Mouse (Mus musculus): ENCODE results near the gene Greb1.
"Not testable (repeated sequence)": the region's sequence is repeated elsewhere in the genome, so short reads cannot be mapped to it uniquely, and the experiment has no call there.

The Greb1 gene

DNA sequence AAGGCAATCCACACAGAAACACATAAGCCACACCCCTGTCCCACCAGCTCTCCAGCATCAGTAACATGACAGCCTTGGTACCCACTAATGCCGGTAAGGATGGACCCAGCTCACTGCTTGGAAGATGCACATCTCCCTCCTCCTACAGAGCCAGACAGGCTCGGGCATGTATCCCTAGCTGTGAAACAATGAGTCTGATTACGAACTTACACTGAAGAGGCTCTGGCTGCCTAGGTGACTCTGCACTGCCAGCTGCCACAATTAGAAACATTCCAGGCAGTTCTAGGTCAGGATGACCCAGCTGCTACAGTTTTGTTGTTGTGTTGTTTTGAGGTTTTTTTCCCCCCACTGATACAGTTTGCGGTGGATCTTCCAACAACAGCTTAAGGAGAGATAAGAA lies 40.4 kb downstream of the Greb1 start:
- no peak for DNase-seq

DNA sequence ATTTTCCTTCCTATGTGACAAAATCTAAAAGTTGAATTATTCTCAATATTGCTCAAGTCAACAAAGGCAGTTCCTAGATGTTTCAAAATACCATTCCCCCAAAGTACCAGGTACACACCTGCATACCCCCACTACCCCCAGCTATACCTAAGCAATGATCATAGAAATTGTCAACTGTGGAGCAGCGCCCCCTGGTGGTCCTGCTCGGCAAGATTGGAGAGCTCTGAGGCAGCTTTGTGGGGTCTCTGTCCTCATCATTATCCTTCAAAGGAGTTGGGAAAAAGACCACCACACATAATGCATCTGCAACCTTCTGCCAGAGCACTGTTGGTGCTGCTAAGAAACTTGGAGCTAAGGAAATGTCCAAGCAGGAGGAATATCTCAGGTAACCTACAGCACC lies 46.4 kb downstream of the Greb1 start:
- peak; percentile 49 to 73 for DNase-seq

DNA sequence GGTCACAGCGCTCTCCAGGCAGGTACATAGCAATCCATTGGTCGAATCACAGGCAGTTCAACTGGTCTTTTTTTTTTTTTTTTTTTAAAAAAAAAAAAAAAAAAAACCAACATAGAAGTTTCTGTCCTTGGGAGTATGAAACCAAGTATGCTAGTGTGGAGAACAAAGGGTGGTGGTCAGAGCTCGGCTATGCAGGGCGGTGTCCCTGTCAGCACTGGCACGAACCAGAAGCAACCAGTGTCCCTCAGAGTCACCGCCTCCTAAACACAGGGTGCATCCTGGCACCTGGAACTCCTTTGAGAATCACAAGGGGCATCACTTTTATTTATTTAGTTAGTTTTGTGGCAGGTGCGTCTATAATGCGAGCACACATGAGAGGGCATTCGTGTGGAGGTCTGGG lies 47.1 kb downstream of the Greb1 start:
- DNase-seq: no peak

DNA sequence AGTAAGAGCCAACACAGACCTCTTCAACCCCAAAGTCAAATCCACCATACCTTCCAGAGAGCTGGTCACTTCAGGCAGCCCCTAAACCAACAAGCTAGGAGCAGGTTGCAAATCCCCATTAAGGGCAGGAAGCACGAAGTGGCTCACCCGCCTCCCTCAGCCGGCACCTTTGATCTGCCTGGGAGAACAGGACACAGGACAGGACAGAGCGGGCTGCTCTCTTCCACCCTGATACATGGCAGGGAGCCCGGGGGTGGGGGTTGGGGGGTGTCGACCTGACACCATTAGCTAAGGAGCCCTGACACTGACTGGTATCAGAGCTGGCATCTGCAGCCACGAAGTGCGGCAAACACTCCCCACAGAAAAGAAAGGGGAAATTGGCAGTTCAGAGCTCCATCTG lies 47.6 kb downstream of the Greb1 start:
- DNase-seq: peak in 1 of 2 experiments; percentile 47

DNA sequence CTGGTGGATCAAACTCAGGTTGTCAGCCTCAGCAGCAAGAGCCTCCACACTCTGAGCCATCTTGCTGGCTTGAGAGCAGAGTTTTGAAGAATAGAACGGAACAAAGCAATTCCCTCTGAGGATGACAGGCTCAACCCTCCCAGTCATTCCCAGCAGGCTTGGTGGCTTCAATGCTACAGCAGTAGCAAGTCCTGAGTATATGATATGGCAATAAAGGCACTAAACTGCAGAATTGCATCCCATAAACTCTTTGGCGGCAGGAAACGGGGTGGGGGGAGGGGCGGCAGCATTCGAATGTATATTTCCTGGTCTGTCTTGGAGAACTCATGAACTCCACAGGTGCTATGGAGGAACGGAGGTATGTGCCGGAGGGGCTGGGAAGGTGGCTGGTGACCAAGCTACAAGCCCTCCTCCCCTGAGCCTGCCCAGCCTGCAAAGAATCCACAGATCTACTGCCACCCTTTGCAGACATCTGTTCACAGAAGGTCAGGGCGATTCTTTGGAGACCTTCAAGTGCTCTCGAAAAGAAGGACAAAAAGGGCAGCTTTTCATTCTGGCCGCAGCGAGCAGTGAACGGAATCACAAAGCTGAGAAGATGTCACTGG lies 48.3 kb downstream of the Greb1 start:
- DNase-seq: no peak

DNA sequence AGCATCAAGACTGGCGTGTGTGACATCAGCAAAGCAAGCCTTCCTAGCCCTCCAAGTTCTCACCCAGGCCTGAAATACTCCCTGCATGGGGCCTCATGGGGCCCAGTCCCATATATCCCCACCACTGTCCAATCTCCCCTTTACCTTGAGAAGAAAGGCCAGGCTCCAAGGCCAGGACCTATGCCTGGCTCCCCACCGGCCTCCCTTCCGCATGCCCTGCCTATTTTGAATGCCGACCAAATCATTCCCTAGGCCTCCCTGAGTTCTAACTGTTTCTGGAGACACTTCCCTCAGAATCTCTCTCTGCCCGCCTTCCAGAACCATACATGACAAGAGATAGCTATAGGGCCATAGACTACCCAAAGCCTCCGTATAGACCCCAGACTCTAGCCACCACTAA lies 49.1 kb downstream of the Greb1 start:
- no peak for DNase-seq

DNA sequence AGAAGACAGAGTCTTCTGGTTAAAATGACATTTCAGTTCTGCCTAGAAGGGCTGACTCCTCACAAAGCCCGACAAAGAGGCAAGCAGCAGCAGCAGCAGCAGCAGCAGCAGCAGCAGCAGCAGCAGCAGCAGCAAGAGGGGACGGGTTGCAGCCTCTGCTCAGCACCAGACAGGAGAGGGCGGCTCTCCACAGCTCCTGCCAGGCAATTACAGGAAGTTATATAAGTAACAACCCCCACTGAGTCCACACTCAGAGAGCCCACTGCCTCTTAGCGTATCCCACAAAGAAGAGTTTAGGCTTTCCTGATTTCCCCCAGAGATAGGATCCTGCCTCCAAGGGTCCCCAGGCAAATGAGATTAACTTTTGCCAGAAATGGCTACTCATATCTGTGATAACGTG lies 60.6 kb downstream of the Greb1 start:
- DNase-seq: no peak

DNA sequence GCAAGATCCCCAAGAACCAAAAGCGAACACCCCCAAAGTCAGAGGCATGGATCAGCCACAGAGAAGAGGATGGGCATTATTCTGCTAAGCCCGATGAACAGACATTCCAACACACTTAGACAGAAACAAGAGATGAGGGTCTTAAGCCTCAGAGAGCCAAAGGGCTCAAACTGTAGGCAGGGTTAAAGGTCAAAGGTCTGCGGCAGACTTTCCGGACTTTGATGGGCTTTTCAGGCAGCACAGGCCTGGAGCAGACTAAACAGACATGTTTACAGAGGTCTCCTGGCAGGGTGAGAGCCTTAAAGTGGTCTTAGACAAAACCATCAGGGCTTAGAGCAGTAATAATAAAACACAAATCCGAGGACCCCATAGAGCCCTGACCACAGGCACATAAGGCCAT lies 63.4 kb downstream of the Greb1 start:
- DNase-seq: no peak

DNA sequence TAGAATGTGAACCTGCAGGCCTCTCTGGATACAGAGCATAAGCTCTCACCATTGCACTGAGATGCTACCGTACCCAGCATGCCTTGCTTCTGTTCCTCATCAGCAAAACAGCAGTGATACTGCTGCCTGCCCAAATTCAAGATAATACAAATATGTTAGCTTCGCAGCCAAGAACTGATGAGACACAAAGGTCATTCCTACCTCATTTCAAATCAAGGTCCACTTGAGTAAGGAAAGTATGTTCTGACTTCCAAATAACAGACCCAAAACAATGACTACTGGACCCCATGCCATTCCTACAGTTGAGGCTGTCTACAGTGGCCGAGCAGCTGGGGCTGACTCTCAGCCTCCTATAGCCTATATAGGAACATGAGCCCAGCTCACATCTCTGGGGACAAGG lies 66.0 kb downstream of the Greb1 start:
- DNase-seq: no peak

DNA sequence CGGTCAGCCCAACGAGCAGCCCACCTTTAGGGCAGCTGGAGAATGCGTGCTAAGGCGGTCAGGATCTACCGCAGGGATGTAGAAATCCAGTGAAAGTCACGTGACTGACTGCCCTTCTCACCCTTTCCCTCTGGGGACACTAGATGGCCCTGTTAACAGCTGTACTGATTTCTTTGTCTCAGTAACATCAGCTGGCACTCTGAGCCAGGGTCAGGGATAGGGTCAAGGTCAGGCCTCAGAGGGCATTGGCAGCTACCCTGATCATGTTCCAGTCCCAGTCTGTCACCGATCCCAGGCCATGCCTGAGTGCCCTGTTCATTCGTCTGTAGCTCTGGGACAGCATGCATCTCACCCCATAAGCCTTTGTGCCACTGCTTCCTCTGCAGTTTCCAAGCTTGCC lies 66.7 kb downstream of the Greb1 start:
- no peak for DNase-seq

DNA sequence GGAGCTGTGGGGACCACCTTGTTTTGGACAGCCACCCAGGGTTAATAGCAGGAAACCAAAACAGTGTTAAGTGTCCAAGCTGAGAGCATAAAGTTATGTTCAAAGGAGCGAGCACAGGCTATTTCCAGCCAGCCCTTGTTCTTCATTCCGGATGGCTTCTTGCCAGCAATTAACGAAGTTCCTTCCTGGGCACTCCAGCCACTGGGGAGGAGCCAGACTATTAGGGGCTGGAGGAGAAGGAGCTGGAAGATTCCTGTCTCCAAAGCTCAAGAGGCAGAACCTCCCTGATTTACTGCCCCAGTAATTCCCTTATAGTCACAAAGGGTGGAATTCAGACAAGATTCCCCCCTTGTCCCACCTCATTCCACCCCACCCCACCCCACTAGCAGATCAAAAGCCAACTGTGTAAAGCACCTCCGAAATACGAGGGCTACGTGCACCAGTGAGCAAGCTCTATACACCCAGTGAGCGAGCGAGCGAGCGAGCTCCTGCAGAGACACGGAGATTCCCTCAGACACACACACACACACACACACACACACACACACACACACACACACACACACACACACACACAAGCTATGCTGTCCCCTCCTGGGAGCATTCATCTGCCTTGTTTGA lies 69.5 kb downstream of the Greb1 start:
- peak; percentile 73 to 79 for DNase-seq

DNA sequence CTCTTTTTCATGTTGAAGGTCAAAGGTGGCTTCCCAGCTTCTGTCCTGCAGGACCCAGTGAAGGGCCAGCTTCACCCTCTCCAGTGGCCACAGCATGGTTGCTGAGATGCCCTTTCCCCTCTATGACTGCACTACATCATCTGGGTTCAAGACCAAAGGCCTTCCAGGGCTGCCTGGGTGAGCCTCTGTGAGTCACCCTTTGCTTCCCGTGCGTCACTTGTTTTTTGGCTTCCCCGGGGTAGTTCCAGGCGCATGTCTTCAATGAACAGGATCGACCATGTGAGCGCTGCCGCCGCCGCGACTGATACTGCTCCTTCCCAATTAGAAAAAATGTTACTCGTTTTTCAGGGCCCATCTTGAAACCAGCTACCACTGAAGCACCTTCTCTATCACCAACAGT lies 70.5 kb downstream of the Greb1 start:
- no peak for DNase-seq

DNA sequence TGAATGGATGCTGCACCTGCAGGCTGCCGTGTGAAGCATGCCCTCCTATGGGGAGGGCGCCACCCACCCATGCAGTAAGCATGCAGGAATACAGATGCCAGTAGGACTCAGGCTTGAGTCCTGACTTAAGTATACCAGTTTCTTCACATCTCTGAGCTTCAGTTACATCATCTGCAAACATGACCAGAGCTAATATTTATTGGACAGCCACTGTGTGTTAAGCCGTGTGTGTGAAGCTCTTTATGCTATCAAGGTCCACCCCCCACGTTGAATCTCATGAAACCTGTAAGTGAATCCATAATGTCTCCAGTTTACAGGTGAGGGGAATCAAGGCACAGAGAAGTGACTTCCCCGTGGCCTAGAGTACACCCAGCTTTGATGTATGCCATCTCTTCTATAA lies 72.5 kb downstream of the Greb1 start:
- peak in 1 of 2 experiments; percentile 11 for DNase-seq

DNA sequence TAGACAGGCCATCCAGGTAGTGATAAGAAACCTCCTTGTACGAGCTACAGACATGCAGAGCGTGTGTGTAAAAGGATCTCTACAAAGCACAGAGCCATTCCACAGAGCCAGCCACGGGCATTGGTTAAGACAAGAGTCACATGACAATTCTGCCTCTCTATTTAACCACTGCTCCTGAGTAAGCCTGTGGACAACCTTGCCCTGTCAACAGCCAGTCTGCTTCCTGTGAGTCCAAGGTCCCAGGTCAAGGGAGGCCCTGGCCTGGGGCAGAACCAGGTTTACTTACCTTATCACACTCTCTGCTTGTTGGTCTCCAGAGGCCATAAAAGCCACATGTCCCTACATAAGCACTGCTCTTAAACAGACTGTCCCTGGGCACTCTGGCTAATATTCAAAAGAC lies 74.5 kb downstream of the Greb1 start:
- peak; percentile 4 to 54 for DNase-seq

DNA sequence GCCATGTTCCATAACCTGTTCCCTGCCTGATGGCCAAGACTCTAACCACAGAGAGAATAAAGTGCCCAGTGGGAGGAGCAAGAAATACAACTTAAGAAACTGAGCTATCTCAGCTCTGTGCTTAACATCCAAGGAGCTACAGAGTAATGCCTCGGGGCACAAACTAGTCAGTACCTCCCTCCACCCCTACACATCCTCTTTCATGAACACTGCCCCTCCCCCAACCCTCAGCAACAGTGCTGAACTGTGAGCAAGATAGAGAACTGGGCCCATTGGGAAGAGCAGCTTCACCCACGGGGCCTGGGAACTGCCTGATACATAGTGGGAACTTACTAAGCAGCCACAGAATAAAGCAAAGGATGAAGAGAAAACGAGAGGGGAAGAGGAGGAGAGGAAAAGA lies 77.1 kb downstream of the Greb1 start:
- DNase-seq: peak in 1 of 2 experiments; percentile 33

DNA sequence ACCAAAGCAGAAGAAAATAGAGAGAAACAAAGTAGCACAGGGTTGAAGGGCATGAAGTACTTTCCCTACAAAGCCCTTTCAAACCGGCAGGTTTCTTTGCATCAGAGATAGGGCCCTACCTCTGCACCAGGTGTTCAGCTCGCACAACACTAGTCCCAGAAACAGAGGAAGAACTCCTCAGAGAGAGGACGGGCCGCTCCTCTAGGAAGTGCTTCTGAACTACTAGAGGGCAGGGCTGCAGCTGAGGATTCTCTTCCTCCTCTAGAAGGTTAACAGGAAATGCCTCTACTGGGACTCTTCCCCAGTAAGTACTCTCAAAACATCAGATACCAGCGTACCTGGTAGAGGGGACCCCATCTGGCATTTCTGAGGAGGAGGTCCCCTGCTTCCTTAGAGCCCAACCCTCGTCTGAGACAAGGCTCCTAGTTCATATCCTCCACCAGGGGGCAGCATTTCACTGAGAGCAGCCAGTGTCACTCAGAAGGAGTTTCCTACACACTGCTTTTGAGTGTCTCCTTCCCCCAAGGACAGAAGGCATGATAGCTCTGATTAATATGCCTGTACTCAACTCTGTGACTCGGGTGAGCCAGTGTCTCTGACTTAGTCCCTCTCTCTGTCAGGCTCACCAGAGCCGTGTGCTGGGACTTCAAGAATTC lies 81.9 kb downstream of the Greb1 start:
- DNase-seq: peak; percentile 45 to 72

DNA sequence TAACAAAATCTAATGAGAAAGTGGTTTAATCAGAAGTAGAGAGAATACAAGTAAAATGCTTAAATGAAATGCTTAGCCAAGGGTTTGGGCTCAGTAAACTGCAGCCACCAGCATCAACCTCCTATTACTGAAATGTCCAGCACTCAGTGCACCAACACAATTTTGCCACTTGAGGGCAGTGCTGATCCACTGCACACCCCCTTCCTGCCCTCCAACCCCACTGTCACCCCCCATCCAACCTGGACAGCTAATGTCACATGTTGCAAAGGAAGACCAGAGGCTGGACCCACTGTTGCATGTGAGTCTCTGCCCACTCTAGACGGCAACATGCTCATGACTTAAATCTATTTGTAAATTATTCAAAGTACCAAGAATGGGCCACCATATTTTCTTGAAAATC lies 83.0 kb downstream of the Greb1 start:
- peak; percentile 50 to 56 for DNase-seq

DNA sequence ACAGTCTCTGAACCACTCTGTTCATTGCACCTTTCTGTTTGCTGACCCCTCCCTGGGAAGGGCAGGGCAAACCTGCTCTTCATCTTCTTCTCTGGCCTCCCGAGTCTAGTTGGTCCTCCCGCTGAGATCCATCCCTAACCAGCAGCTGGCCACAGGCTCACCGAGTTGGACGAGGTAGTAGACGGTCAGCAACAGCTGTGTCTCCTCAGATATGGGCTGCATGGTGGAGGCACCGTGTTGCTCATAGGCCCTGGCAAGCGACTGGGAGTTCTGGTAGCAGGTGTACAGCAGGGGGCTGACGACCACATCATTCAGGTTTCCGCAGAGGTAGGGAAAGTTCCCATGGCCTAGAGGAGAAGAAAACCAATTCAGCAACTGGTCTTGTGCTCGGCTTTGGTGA lies 86.1 kb downstream of the Greb1 start:
- DNase-seq: no peak

DNA sequence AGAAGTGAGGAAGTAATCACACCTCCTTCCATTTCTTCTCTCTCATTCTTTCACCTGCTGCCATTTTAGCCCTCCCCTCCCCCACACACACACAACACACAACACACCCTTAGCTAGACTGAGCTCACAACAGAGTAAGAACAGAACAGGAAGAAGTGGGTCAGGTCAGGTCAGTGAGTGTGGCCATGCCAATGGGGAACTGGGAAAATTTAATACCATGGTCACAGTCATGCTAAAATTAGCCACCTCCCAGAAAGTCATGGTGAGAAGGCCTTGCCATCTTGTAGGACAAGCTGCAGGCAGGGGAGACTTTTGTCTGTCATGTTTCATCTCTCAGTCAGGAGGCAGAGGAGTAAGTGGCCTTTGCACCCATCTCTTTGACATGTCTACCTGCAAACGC lies 102.0 kb downstream of the Greb1 start:
- DNase-seq: no peak

DNA sequence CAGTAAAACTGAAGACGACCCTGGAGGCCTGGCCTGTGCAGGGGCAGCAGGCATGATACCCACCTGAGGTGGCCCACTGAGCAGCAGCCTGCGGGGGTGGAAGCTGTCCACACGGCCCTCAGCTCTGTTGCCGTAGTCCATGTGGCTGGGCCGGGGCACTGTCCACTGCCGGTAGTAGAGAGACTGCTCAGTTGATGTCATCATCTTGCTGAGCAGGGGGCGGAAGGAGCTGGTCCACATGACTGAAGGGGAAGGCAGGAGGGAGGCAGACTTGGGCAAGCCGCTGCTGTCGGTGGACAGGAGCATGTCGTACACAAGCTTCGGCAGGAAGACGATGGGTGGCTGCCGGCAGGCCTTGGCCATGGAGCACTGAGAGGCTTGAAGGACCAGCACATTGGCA lies 104.5 kb downstream of the Greb1 start:
- no peak for DNase-seq

DNA sequence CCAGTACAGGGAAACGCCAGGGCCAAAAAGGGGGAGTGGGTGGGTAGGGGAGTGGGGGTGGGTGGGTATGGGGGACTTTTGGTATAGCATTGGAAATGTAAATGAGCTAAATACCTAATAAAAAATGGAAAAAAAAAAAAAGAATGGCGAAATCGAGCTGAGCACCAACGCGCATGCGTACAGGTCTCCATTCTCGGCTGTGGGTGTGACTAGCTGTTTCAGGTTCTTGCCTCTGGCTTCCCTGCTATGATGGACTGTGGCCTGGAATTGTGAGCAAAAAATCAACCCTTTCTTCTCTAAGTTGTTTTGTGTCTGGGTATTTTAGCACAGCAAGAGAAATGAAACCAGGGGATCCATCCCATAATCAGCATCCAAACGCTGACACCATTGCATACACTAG lies 105.4 kb downstream of the Greb1 start:
- DNase-seq: not testable (repeated sequence)

DNA sequence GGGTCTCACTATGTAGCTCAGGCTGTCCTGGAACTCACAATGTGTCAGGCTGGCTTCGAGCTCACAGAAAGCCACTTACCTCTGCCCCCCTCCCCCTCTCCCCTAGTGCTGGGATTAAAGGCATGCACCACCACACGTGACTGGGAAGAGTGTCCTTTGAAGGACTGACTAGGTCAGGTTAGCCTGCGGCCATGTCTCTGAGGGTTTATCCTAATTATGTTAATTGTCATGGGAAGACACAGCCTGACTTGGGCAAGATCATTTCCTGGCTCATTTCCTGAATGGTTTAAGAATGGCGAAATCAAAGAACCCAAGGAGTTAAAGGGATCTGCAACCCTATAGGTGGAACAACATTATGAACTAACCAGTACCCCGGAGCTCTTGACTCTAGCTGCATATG lies 105.9 kb downstream of the Greb1 start:
- no peak for DNase-seq

DNA sequence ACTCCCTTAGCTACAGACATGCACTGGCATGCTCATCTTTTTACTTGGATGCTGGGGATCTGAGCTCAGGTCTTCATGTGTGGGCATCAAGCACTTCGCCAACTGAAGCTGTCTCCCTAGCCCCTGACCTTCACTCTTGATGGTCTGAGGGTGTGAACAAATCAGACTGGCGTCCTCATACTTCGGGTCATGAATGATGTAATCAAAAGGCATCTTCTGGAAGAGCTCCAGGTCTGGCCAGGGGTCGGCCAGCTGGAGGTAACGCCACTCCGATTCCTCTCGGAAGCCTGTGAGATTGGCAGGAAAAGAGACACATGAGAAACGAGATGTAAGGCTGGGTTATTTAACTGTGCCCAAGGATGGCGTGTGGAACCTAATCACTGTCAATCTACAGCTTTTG lies 110.1 kb downstream of the Greb1 start:
- no peak for DNase-seq

DNA sequence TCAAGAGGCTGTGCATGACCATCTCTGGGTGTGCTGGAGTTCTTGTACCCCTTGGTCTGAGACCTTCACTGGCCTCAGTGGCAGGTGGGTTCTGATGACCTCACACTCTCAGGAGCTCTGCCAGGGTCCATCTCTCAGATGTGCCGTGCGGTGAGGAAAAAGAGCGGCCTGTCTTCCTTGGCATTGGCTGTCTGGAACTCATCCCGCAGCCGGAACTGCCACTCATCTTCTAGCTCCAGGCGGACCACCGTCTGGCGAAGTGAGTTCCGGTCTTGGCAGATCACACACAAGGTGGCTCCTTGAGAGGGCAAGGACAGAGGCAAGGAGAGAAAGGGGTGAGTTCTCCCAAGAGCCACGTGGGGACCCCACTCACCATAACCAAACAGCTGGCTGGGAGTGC lies 128.4 kb downstream of the Greb1 start:
- DNase-seq: no peak

DNA sequence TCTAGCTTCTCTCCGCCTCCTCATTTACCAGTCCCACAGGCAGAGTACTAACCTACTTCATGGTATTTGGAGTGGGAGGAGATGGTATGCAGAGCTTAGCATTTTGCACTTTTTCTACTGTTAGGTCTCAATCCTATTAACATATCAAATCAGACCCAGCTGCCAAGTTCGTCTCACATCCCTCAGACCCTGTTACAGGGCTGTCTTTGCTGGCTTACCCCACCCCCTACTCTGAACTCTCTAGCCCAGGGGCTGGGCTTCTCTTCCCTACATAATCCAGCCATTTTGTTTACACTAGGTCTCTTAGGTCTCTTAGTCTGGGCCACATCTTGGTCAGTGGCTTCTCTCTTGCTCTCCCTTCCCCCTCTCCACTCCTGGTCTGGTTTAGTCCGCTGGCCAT lies 131.5 kb downstream of the Greb1 start:
- no peak for DNase-seq

Measured in kidney, postnatal 25 days (tissue).